Mouse (Mus musculus): ENCODE data around the gene Pde6h.
A peak's percentile ranks its signal among the peaks of the same experiment; 100 is the strongest.

Pde6h gene

DNA sequence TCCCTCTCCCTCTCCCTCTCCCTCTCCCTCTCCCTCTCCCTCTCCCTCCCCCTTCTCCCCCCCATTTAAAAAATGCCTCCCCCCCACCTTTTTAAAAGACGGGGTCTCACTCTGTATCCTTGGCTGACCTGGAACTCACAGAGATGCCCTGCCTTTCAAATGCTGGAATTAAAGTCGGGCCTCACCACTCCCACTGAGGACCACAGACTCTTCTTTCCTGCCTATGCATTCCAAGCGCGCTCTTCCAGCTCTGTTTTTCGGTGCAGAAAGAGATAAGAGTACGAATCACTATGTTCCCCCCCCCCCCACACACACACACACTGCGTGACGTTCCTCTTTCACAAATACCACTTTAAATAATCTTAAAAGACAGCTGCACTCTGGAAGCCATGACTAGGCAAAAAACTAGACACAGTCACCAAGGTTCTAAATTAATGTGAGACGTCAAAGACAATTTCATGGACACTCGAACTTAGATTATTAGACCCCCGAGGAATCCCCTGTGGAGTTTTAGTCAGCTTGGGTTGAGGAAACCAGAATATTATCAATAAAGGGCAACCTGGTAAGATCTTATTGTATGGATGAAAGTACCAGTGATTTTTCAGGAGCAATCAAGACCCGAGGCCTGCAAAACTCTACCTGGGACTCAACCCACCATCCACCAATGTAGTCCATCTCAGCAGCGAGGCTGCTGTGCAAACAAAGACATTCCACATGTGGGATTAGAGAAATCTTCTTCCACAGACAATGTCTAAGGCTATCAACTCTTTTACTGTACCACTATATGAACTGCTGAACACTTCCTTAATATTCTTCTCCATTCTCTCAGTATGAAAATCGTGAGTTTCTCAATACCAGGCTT, 15.9 kb downstream of the Pde6h start:
- no peak for DNase-seq (ENCODE audit: inconsistent age in 2 of 2, low spot score in 1 of 2)

DNA sequence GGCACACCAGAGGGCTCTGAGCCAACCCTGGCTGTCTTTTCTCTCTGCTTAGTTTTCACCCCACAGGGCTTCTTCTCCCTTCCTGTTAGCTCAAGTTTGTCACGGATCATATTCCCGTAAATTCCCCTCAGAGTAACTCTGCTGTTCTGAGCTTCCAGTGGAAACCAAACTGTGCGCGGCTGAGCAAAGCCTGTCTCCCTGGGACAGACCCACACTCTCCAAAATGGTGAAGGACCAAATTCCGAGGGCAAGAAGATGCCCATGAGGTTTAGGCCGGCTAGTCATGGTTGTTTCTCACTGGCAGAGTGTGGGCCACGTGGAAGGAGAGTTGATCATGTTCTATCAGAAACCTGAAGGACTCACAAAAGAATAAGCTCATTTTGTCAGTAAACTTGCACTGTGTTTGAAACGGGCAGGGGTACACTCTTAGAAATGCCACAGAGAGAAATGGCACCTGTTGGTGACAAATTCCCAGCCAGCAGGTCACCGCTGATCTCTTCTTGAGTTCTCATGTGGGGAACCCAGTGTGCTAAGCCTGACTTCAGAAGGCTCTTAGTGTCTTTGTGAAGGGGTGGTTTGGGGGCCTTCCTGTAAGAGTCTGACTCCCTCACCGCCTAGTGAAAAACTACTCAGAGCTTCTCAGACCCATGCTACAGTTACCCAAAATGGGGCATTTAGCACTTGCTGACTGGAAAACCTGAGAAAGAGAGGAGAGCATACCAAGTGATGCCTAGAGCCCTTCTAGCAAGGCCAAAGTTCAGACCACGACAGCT, 16.7 kb downstream of the Pde6h start:
- DNase-seq (ENCODE audit: inconsistent age in 2 of 2, low spot score in 1 of 2) = peak in 1 of 2 experiments; percentile 38

DNA sequence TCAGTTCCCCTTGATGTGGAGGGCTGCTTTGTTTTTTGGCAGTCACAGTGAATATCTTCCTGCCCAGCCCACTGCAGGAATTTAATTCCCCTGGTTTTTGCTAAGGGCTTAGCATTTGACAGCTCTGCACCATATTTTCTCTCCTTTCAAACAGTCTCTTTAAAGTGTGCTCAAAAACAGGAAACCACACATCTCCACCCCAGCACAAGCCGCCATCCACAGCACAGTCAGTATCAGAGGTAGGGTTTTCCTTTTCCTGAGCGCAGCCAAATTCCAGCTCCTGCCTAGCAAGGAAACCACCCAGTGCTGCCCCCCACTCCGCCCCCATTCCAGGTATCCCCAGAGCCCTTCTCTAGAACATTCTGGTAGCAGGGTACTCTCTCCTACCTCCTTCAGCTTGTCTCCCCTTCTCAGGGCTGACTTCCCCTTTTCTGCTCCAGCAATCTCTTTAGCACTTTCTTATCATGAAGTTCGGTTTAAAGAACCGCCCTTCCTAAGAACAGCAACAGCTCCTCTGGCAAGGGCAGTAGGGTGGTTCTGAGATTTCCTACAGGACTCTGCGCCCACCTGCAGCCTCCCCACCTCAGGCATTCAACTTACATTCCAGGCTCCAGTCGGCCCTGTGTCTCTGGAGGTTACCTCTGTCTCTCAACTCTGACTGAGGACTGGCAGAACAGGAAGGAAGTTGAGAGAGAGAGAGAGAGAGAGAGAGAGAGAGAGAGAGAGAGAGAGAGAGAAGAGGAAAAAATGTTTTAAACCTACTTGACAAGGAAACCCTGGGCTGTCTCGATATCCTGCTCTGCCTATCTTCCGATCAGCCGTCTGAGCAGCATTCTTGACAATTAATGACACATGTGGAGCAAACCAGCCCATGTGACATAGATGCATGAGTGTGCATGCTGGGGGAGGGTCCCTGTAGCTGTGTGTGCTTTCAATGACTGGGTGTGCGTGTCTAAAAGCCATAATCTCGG, 17.7 kb downstream of the Pde6h start, which contains the start of gene Arhgdib:
Arhgdib (minus strand) TSS at position 849 of the 971 bp plus-strand sequence.
- peak in 1 of 2 experiments; percentile 59 for DNase-seq (ENCODE audit: inconsistent age in 2 of 2, low spot score in 1 of 2)

DNA sequence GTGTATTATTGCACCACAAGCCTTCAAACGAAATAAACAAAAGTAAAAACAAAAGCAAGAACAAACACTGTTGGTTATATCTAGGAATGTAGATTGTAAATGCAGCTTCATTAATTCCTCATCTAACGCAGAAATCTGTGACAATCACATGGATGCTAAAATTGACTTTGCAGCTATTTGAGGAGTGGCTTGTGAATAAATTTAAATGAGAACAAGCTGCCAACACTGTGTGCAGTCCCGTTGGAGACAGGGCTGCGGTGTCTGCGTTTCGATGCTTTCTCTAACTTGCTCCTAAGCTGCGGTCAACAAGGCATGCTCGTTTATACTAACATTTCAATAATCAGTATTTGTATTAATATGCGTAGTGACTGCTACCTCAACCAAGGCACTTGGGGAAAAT, 18.6 kb downstream of the Pde6h start:
- no peak for DNase-seq (ENCODE audit: inconsistent age in 2 of 2, low spot score in 1 of 2)

- no peak for DNase-seq (ENCODE audit: inconsistent age in 2 of 2, low spot score in 1 of 2)
These were observed 19.8 kb downstream of the Pde6h start for GRCm38 (mm10) chr6:136943392-136943791.

- no peak for DNase-seq (ENCODE audit: inconsistent age in 2 of 2, low spot score in 1 of 2)
These were observed 20.9 kb downstream of the Pde6h start for GRCm38 (mm10) chr6:136944511-136944910.

- DNase-seq (ENCODE audit: inconsistent age in 2 of 2, low spot score in 1 of 2) = no peak
These were observed 22.6 kb downstream of the Pde6h start for GRCm38 (mm10) chr6:136946241-136946640.

DNA sequence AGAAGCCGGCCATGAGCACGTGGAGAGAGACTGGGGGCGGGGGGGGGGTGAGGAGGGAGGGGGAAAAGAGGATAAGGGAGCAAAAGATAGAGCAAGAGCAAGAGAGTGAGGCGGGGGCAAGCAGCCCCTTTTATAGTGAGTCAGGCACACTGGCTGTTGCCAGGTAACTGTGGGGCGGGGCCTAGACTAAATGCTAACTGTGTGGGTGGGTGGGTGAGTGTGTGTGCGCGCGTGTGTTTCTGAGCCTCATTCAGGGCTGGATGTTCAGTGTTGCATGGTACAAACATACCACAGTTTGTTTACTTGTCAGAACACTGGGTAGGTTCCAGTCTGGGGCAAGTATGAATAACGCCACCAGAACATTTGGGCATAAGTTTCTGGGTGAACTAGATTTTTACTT, 23.3 kb downstream of the Pde6h start:
- no peak for DNase-seq (ENCODE audit: inconsistent age in 2 of 2, low spot score in 1 of 2)

- DNase-seq (ENCODE audit: inconsistent age in 2 of 2, low spot score in 1 of 2) = no peak
These were observed 24.1 kb downstream of the Pde6h start for GRCm38 (mm10) chr6:136947716-136948115.

GRCm38 (mm10) chr6:136950171-136950570, 26.5 kb downstream of the Pde6h start:
- no peak for DNase-seq (ENCODE audit: inconsistent age in 2 of 2, low spot score in 1 of 2)

DNA sequence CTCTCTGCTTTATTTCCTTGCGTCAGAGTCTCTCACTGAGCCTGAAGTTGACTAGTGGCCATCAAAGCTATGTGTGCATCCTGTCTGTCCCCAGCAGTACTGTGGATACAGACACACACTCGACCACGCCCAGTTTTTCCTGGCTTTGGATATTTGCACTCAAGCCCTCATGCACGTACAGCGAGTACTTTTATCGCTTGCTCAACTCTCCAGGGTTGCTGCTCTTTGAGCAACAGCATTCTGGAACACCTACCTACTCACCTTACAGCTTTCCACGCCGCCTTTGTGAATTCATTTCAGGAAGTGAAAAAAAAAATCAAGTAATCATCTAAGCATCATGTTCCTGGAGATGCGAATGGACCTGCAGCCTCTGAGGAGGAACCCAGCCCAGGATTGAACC, 29.3 kb downstream of the Pde6h start:
- DNase-seq (ENCODE audit: inconsistent age in 2 of 2, low spot score in 1 of 2) = no peak

DNA sequence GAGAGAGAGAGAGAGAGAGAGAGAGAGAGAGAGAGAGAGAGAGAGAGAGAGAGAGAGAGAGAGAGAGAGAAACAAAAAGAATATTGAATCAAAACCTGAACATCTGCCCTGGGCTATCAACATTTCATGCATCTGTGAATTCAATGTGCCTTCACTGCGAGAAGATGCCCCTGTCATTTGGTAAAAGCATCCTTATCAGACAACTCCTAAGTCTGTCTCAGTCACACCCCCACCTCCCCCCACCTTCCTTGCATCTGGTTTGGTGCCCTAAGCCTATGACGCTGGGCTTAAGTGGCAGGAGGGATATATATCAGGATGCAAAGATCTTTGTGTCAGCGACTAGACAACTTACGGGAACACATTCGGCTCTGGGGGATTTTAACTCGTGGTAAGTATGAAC, 30.6 kb downstream of the Pde6h start:
- no peak for DNase-seq (ENCODE audit: inconsistent age in 2 of 2, low spot score in 1 of 2)

DNA sequence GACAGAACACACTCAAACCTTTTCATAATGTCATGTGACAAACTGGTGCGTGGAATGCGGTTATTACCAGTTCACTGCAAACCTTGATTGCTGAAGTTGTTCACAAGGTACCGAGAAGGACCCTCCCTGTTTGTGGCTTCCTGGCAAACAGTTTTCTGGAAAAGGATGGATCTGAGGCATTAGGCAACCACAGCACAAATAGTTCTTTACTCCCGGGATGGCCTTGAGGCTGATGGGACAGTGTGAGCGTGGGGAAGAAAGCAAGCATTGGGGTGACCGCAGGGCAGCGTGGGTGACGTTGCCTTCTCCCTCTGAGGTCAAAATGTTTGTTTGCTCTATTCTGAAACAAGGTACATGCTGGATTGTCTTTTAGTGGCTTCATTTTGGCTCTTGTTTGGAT, 31.1 kb downstream of the Pde6h start:
- peak in 1 of 2 experiments; percentile 43 for DNase-seq (ENCODE audit: inconsistent age in 2 of 2, low spot score in 1 of 2)

GRCm38 (mm10) chr6:136955240-136955639, 31.6 kb downstream of the Pde6h start:
- DNase-seq (ENCODE audit: inconsistent age in 2 of 2, low spot score in 1 of 2) = no peak

DNA sequence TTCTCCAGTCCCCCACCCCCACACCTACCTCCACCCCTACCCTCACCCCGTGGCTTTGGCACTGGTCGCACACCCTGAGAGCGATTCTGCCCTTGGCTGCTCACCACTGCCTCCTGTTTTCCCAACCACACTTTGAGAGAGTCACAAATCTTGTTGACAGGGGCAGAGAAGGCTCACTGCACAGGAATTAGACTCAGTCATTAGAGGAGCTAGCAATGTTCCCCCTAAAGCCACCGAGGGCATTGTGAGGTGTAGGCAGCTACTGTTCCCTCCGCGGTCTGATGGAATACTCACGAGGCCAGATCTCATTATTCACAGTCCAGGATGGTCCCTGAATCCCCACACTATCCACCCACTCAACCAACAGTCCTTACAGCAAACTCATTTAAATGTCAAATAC, 33.4 kb downstream of the Pde6h start:
- no peak for DNase-seq (ENCODE audit: inconsistent age in 2 of 2, low spot score in 1 of 2)

DNA sequence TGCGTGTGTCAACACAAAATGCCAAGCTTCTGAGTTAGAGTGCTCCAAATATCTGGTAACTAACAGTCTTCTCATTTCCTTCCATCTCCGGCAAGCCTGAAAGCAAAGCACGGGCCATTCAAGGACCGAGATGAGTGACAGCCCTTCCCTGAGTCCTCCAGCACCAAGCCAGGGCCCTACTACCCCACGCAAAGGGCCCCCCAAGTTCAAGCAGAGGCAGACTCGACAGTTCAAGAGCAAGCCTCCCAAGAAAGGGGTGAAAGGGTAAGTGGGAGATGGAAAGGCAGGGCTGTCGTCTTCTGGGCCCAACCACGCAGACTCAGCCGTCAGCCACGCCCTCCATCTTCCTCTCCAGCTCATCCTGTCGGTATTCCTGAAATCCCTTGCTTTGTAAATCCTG, 35.5 kb downstream of the Pde6h start:
- no peak for DNase-seq (ENCODE audit: inconsistent age in 2 of 2, low spot score in 1 of 2)

GRCm38 (mm10) chr6:136962957-136963356, 39.3 kb downstream of the Pde6h start:
- DNase-seq (ENCODE audit: inconsistent age in 2 of 2, low spot score in 1 of 2) = no peak

DNA sequence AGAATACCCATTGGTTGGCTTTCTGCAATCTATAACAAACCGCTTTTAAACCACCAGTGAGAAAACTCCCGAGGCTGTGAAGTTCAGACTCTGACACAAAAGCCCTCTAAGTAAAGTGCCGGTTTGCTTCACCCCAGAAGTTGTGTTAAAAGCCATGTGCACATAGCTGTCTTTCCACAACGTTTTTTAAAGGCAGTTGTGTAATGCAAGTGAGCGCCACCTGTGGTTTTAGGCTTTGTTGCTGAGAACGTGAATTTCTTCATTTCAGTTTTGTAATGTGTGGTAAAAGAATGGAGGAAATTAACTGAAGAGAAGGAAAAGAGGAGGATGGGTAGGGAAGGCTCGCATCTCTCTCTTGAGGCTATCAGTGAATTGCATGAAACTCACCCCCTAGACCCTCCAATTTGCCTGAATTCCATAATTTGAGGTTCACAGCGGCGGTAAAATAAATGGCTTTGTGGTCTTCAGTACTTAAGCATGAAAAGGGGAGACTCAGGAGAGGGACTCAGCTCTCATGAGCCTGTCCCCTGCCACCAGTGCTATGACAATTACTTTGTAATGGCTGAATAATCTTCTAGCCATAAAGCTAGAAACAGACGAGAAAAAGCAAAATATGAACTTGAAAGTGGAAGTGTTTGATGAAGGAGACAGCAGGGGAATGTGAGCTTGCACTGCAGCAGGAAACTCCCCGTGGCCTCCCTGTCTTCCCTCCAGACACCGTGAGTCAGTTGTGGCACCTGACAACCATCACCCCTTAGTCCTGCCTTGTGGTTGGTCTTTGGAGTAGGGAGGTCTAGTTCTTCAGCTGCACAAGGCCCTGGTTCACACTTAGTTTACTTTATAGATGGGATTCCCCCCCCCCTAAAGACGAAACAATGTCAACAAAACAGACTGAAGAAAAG, 41.2 kb downstream of the Pde6h start:
- no peak for DNase-seq (ENCODE audit: inconsistent age in 2 of 2, low spot score in 1 of 2)

DNA sequence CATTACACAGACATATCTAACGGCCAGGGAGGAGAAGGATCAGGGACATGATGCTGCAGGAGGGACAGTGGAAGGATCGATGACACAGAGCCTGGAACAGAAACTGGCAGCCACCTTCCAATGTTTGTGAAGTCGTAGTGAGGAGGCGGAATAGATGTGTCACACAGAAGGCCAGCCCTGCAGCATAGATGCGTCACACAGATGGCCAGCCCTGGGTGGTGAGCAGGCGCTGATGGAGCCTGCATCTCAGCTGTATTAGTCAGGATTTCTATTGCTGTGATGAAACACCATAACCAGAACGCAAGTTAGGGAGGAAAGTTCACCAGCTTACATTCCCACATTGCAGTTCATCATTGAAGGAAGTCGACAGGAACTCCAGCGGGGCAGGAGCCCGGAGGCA, 42.3 kb downstream of the Pde6h start:
- DNase-seq (ENCODE audit: inconsistent age in 2 of 2, low spot score in 1 of 2) = peak; percentile 39 to 56

GRCm38 (mm10) chr6:136967466-136967865, 43.8 kb downstream of the Pde6h start:
- DNase-seq (ENCODE audit: inconsistent age in 2 of 2, low spot score in 1 of 2) = no peak
